Mouse (Mus musculus): Measurements from ENCODE around the gene Vmn2r109. TPM values are rescaled to one million over a fixed set of nuclear protein-coding genes. Genes with fewer than 3 reads are reported as not detected.
"Not testable (repeated sequence)": the region's sequence is repeated elsewhere in the genome, so short reads cannot be mapped to it uniquely, and the experiment has no call there.

The Vmn2r109 gene
- polyA plus RNA-seq (2015; fragmentation: Nextera tagmentation; extraction: Ambion mirVana) = not detected in 2 replicates

GRCm38 (mm10) chr17:20564656-20565055, at the start of gene Vmn2r109:
Gene Vmn2r109 (minus strand): TSS chr17:20564756.
- H3K4me2 ChIP-seq (ENCODE audit: low read depth, low read length) = no peak within 1 kb of the TSS
- H3K4me1 ChIP-seq (ENCODE audit: insufficient read depth) = no peaks in the 10 kb centered on the region
- H3K27me3 ChIP-seq (ENCODE audit: insufficient read depth, low read length) = no peaks in the 10 kb centered on the region
- no peak within 1 kb of the TSS for H3K9ac ChIP-seq (replicated peaks)
- H3K27ac ChIP-seq (ENCODE audit: low read depth) = no peak within 1 kb of the TSS
- H3K36me3 ChIP-seq (replicated peaks; ENCODE audit: insufficient read depth, low read length) = no peaks in the 10 kb centered on the region
- no peak within 1 kb of the TSS for H3K4me3 ChIP-seq (ENCODE audit: low read depth, low read length)
- TF ChIP-seq EP300 (IDR thresholded peaks at IDR 0.05; ENCODE audit: low read depth) (no peak), CTCF (IDR thresholded peaks at IDR 0.05; ENCODE audit: low read depth) (no peak)
- no peaks in the 10 kb centered on the region for H3K9me3 ChIP-seq (ENCODE audit: low read length)
- no peak for DNase-seq
- WGBS (ENCODE audit: insufficient replicate concordance) = 77% methylated on average over 1 of the region's 1 CpGs
- no peak for ATAC-seq

DNA sequence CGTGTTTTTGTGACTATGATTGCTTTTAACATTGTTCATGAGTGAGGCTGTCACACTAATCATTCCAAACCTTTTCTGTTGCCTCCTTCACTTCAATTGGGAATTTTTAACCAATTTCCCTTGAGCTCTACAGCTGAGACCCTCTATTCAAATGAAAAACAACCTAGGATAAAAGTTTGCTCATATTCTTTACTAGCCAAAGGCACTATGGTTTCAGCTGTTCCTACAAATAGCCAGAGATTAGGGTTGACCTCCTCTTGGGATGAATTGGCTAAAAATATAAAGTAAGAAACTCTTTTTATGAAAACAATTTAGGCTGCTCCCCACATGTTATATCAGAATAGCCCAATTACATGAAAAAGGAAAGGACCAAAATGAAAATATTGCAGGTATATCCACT, 31.8 kb upstream of the Vmn2r109 start, which contains the start of gene Vmn2r110:
TSS of gene Vmn2r110 (minus strand) at position 101 of the 400 bp plus-strand sequence.
- WGBS (ENCODE audit: insufficient replicate concordance) = 16% methylated on average over 1 of the region's 1 CpGs
- no peak within 1 kb of the TSS for H3K4me2 ChIP-seq (ENCODE audit: low read depth, low read length)
- no peak for ATAC-seq

GRCm38 (mm10) chr17:20508247-20508646, 56.3 kb downstream of the Vmn2r109 start:
- not testable (repeated sequence) for H3K9me3 ChIP-seq (ENCODE audit: low read length); H3K36me3 ChIP-seq (replicated peaks; ENCODE audit: insufficient read depth, low read length); H3K27ac ChIP-seq (ENCODE audit: low read depth); H3K9ac ChIP-seq (replicated peaks); H3K4me3 ChIP-seq (ENCODE audit: low read depth, low read length); H3K4me2 ChIP-seq (ENCODE audit: low read depth, low read length); ATAC-seq; DNase-seq; H3K4me1 ChIP-seq (ENCODE audit: insufficient read depth); H3K27me3 ChIP-seq (ENCODE audit: insufficient read depth, low read length)

More for the DNA sequence above, 31.8 kb upstream of the Vmn2r109 start, which contains the start of gene Vmn2r110:
- TF ChIP-seq CTCF (IDR thresholded peaks at IDR 0.05; ENCODE audit: low read depth) = no peak
- Histone ChIP-seq H3K9me3 (ENCODE audit: low read length) (0 out of 2 replicates have a peak, but pooled peaks cover 3% of the 10 kb centered on the region), H3K4me3 (ENCODE audit: low read depth, low read length) (no peak within 1 kb of the TSS), H3K36me3 (replicated peaks; ENCODE audit: insufficient read depth, low read length) (no peaks in the 10 kb centered on the region), H3K9ac (replicated peaks) (no peak within 1 kb of the TSS), H3K27me3 (ENCODE audit: insufficient read depth, low read length) (no peaks in the 10 kb centered on the region), H3K27ac (ENCODE audit: low read depth) (no peak within 1 kb of the TSS), H3K4me1 (ENCODE audit: insufficient read depth) (no peaks in the 10 kb centered on the region)
- DNase-seq = no peak

GRCm38 (mm10) chr17:20497858-20498257, 66.7 kb downstream of the Vmn2r109 start, which contains the start of gene Vmn1r225:
Gene Vmn1r225 (plus strand): TSS chr17:20498158.
- DNase-seq (no peak), ATAC-seq (no peak)
- H3K4me2 ChIP-seq (ENCODE audit: low read depth, low read length) = no peak within 1 kb of the TSS
- TF ChIP-seq CTCF (IDR thresholded peaks at IDR 0.05; ENCODE audit: low read depth) (no peak), EP300 (IDR thresholded peaks at IDR 0.05; ENCODE audit: low read depth) (no peak)
- no peaks in the 10 kb centered on the region for H3K36me3 ChIP-seq (replicated peaks; ENCODE audit: insufficient read depth, low read length)
- no peaks in the 10 kb centered on the region for H3K27me3 ChIP-seq (ENCODE audit: insufficient read depth, low read length)
- no peak within 1 kb of the TSS for H3K4me3 ChIP-seq (ENCODE audit: low read depth, low read length)
- no peaks in the 10 kb centered on the region for H3K4me1 ChIP-seq (ENCODE audit: insufficient read depth)
- H3K27ac ChIP-seq (ENCODE audit: low read depth) = no peak within 1 kb of the TSS
- H3K9ac ChIP-seq (replicated peaks) = no peak within 1 kb of the TSS
- no peaks in the 10 kb centered on the region; the same call in 1 of the 2 replicates for H3K9me3 ChIP-seq (ENCODE audit: low read length)

Other genes starting within 250 kb of the Vmn2r109 start
- not detected in 2 replicates for gene Vmn2r107, start 219.5 kb downstream of the Vmn2r109 start, polyA plus RNA-seq (2015; fragmentation: Nextera tagmentation; extraction: Ambion mirVana)
- gene Vmn1r224, start 150.6 kb downstream of the Vmn2r109 start, polyA plus RNA-seq (2015; fragmentation: Nextera tagmentation; extraction: Ambion mirVana) = not detected in 2 replicates
- gene Vmn2r108, start 83.4 kb downstream of the Vmn2r109 start, polyA plus RNA-seq (2015; fragmentation: Nextera tagmentation; extraction: Ambion mirVana) = not detected in 2 replicates
- not detected in 2 replicates for gene Vmn1r225, start 66.6 kb downstream of the Vmn2r109 start, polyA plus RNA-seq (2015; fragmentation: Nextera tagmentation; extraction: Ambion mirVana)
- not detected in 2 replicates for gene Vmn2r110, start 31.7 kb upstream of the Vmn2r109 start, polyA plus RNA-seq (2015; fragmentation: Nextera tagmentation; extraction: Ambion mirVana)
- gene Fpr-rs3, start 60.1 kb upstream of the Vmn2r109 start, polyA plus RNA-seq (2015; fragmentation: Nextera tagmentation; extraction: Ambion mirVana) = not detected in 2 replicates
- gene Vmn1r226, start 118.1 kb upstream of the Vmn2r109 start, polyA plus RNA-seq (2015; fragmentation: Nextera tagmentation; extraction: Ambion mirVana) = not detected in 2 replicates
- not detected in 2 replicates for gene Vmn1r227, start 165.1 kb upstream of the Vmn2r109 start, polyA plus RNA-seq (2015; fragmentation: Nextera tagmentation; extraction: Ambion mirVana)
- not detected in 2 replicates for gene Vmn1r228, start 221.4 kb upstream of the Vmn2r109 start, polyA plus RNA-seq (2015; fragmentation: Nextera tagmentation; extraction: Ambion mirVana)
- not detected in 2 replicates for gene Vmn1r229, start 246.8 kb upstream of the Vmn2r109 start, polyA plus RNA-seq (2015; fragmentation: Nextera tagmentation; extraction: Ambion mirVana)

Measured in liver, postnatal 0 days (tissue).